Mouse (Mus musculus) midbrain, embryonic 10.5 days (tissue): ENCODE measurements around the gene 1500009C09Rik. TPM values are rescaled to one million over a fixed set of nuclear protein-coding genes. Genes with fewer than 3 reads are reported as not detected.

ENCODE experiments used
- polyA plus RNA-seq: library from polyadenylated mRNA; unstranded; fragments of >200 nt; fragmentation: Nextera tagmentation; extraction: Ambion mirVana; gene quantifications from 2 replicates; pipeline ENCODE4 v1.2.1, GENCODE M21; 2016

1500009C09Rik gene
- polyA plus RNA-seq, 1 experiment from 2014 or later, result 0.15 TPM

Other genes starting within 250 kb of the 1500009C09Rik start
- gene Desi1, start 218.5 kb upstream of the 1500009C09Rik start, polyA plus RNA-seq, result 34.3 and 37.7 TPM in 2 replicates
- 323 and 376 TPM in 2 replicates for gene Snu13, start 204.8 kb upstream of the 1500009C09Rik start, polyA plus RNA-seq
- gene 4930407I10Rik, start 193.2 kb upstream of the 1500009C09Rik start, polyA plus RNA-seq, result not detected in 2 replicates
- 0.10 TPM in 1 of 2 replicates, not detected in the other for gene Mei1, start 182.4 kb upstream of the 1500009C09Rik start, polyA plus RNA-seq
- gene Ccdc134, start 124.5 kb upstream of the 1500009C09Rik start, polyA plus RNA-seq, result 23.0 and 25.6 TPM in 2 replicates
- gene Srebf2, start 105.2 kb upstream of the 1500009C09Rik start, polyA plus RNA-seq, result 214 and 239 TPM in 2 replicates
- 0.16 and 0.52 TPM in 2 replicates for gene Shisa8, start 39.6 kb upstream of the 1500009C09Rik start, polyA plus RNA-seq
- gene Tnfrsf13c, start 28.0 kb upstream of the 1500009C09Rik start, polyA plus RNA-seq, result 0.07 TPM in 1 of 2 replicates, not detected in the other
- 94.9 and 102 TPM in 2 replicates for gene Cenpm, start 7.6 kb upstream of the 1500009C09Rik start, polyA plus RNA-seq
- 83.4 and 109 TPM in 2 replicates for gene Sept3, start 22.5 kb downstream of the 1500009C09Rik start, polyA plus RNA-seq
- 0.11 and 0.25 TPM in 2 replicates for gene Wbp2nl, start 46.6 kb downstream of the 1500009C09Rik start, polyA plus RNA-seq
- 22.4 and 27.2 TPM in 2 replicates for gene Naga, start 86.5 kb downstream of the 1500009C09Rik start, polyA plus RNA-seq
- 4.2 and 5.4 TPM in 2 replicates for gene Pheta2, start 86.5 kb downstream of the 1500009C09Rik start, polyA plus RNA-seq
- gene Smdt1, start 86.6 kb downstream of the 1500009C09Rik start, polyA plus RNA-seq, result 253 and 265 TPM in 2 replicates
- 258 and 270 TPM in 2 replicates for gene Ndufa6, start 101.9 kb downstream of the 1500009C09Rik start, polyA plus RNA-seq
- 2.8 and 4.5 TPM in 2 replicates for gene Cyp2d22, start 127.9 kb downstream of the 1500009C09Rik start, polyA plus RNA-seq
- not detected in 2 replicates for gene Cyp2d11, start 141.6 kb downstream of the 1500009C09Rik start, polyA plus RNA-seq
- not detected in 2 replicates for gene Cyp2d10, start 154.8 kb downstream of the 1500009C09Rik start, polyA plus RNA-seq
- gene Cyp2d9, start 181.0 kb downstream of the 1500009C09Rik start, polyA plus RNA-seq, result not detected in 2 replicates